15 mouse cellular contexts compared by ENCODE assay signal in the genomic region with DNA sequence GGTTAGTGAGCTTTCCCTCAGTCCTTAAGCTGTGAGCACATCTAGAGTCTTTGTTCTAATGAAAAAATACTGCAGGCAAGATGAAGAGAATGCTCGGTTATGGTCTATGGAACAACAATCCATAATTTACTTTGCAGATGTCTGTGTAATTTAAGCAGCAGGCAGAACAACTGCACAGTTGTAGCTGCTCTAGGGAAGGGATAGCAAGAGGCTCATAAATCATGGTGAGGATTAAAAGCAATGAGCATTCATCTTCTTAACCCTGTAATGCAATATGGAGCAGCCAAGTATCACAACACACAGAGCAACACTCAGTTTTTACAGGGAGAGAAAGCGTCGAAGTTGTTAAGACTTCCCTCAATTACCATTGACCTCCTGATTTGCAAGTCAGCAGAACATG.
DNase-seq lines count a peak whose midpoint lies in the region; ATAC-seq and TF ChIP-seq lines count a peak whose summit lies in the region.
"Had no signal": no experiment of that assay in that cellular context is flagged by ENCODE, and none has a peak within 500 bp of the region (broad histone marks: within the 10 kb centered on the region; RNA-seq: fewer than 3 reads in every experiment).

No protein-coding gene starts in this region.

- no peaks in the 10 kb centered on the region for H3K9me3 ChIP-seq in kidney, embryonic 15.5 days (replicated peaks)
- H3K9me3 ChIP-seq in hindbrain, embryonic 12.5 days (replicated peaks) = no peaks in the 10 kb centered on the region
- H3K9me3 ChIP-seq in limb, embryonic 14.5 days (ENCODE audit: control insufficient read depth, low read length) = no peaks in the 10 kb centered on the region
- H3K9me3 ChIP-seq: heart, embryonic 10.5 days had no signal

- no peak for DNase-seq in kidney, adult 2 months
- DNase-seq in embryo, embryonic 10.5 days (ENCODE audit: low spot score) = peak; percentile 49
- DNase-seq in limb, embryonic 14.5 days (ENCODE audit: low spot score) = peak; percentile 54
- DNase-seq in cerebellum, adult 11 months = no peak
- DNase-seq in adrenal gland, postnatal 36 days = no peak
- DNase-seq: adrenal gland, adult 2 months; cerebellum, adult 2 months; gastrocnemius, postnatal 14 days; kidney, postnatal 25 days; thymus, adult 2 months had no signal

- peak; percentile 99 for ATAC-seq in kidney, embryonic 15.5 days (replicated peaks; ENCODE audit: low FRiP score)
- ATAC-seq in hindbrain, embryonic 12.5 days (ENCODE audit: low FRiP score) = peak; percentile 89
- peak; percentile 74 for ATAC-seq in limb, embryonic 14.5 days (ENCODE audit: low FRiP score, low read depth)
- ATAC-seq: lung, postnatal 0 days had no signal

- no peaks in the 10 kb centered on the region for H3K27me3 ChIP-seq in kidney, embryonic 15.5 days
- no peaks in the 10 kb centered on the region for H3K27me3 ChIP-seq in kidney, adult 2 months (replicated peaks; ENCODE audit: control insufficient read depth, insufficient read depth, low read length)
- H3K27me3 ChIP-seq in hindbrain, embryonic 12.5 days = no peaks in the 10 kb centered on the region
- no peaks in the 10 kb centered on the region for H3K27me3 ChIP-seq in limb, embryonic 14.5 days (ENCODE audit: control insufficient read depth, insufficient read depth, low read length)

- H3K4me3 ChIP-seq in kidney, embryonic 15.5 days (replicated peaks) = no peak overlapping the region
- no peak overlapping the region for H3K4me3 ChIP-seq in kidney, adult 2 months (ENCODE audit: insufficient read depth, low read depth, low read length)
- no peak overlapping the region for H3K4me3 ChIP-seq in hindbrain, embryonic 12.5 days
- no peak overlapping the region for H3K4me3 ChIP-seq in limb, embryonic 14.5 days (replicated peaks; ENCODE audit: low read length)
- H3K4me3 ChIP-seq: heart, embryonic 10.5 days had no signal

- no peak for TF ChIP-seq POLR2A in kidney, adult 2 months (IDR thresholded peaks at IDR 0.05; ENCODE audit: low read depth, low read length)
- TF ChIP-seq POLR2A in limb, embryonic 14.5 days (IDR thresholded peaks at IDR 0.05; ENCODE audit: borderline replicate concordance, extremely low read depth, insufficient read depth, insufficient read length) = no peak

- no peak for TF ChIP-seq CTCF in kidney, adult 2 months (conservative IDR thresholded peaks at IDR 0.05; ENCODE audit: insufficient read depth, insufficient read length, low read depth, low read length)

- H3K4me1 ChIP-seq in kidney, embryonic 15.5 days = no peaks in the 10 kb centered on the region
- H3K4me1 ChIP-seq in kidney, adult 2 months (ENCODE audit: control insufficient read depth, insufficient read depth, low read length) = no peaks in the 10 kb centered on the region
- H3K4me1 ChIP-seq in hindbrain, embryonic 12.5 days = no peaks in the 10 kb centered on the region
- H3K4me1 ChIP-seq in limb, embryonic 14.5 days (ENCODE audit: control insufficient read depth, insufficient read depth, low read length) = no peaks in the 10 kb centered on the region
- H3K4me1 ChIP-seq: heart, embryonic 10.5 days had no signal

- no peak overlapping the region for H3K9ac ChIP-seq in kidney, embryonic 15.5 days
- no peak overlapping the region for H3K9ac ChIP-seq in hindbrain, embryonic 12.5 days
- H3K9ac ChIP-seq in limb, embryonic 14.5 days (ENCODE audit: low read depth, low read length, severe bottlenecking) = no peak overlapping the region
- H3K9ac ChIP-seq: liver, embryonic 14.5 days had no signal

- H3K27ac ChIP-seq in kidney, embryonic 15.5 days = no peak overlapping the region
- no peak overlapping the region for H3K27ac ChIP-seq in kidney, adult 2 months (ENCODE audit: insufficient read depth, low read depth, low read length)
- no peak overlapping the region for H3K27ac ChIP-seq in hindbrain, embryonic 12.5 days
- no peak overlapping the region for H3K27ac ChIP-seq in limb, embryonic 14.5 days (replicated peaks; ENCODE audit: low read depth, low read length)
- H3K27ac ChIP-seq: heart, embryonic 10.5 days; liver, embryonic 14.5 days had no signal

- no peak overlapping the region for H3K4me2 ChIP-seq in kidney, embryonic 15.5 days
- H3K4me2 ChIP-seq in hindbrain, embryonic 12.5 days (replicated peaks) = no peak overlapping the region
- H3K4me2 ChIP-seq in limb, embryonic 14.5 days (replicated peaks; ENCODE audit: low read depth, low read length, severe bottlenecking) = no peak overlapping the region

- 16% methylated on average over 3 of the region's 3 CpGs for WGBS in kidney, embryonic 15.5 days
- 14% methylated on average over 3 of the region's 3 CpGs for WGBS in kidney, adult 2 months
- 49% methylated on average over 3 of the region's 3 CpGs for WGBS in hindbrain, embryonic 12.5 days
- WGBS in limb, embryonic 14.5 days = 22% methylated on average over 3 of the region's 3 CpGs

- H3K36me3 ChIP-seq in kidney, embryonic 15.5 days = no peaks in the 10 kb centered on the region
- H3K36me3 ChIP-seq in kidney, adult 2 months (ENCODE audit: control insufficient read depth, insufficient read depth, low read length) = no peaks in the 10 kb centered on the region
- H3K36me3 ChIP-seq in hindbrain, embryonic 12.5 days = no peaks in the 10 kb centered on the region
- no peaks in the 10 kb centered on the region for H3K36me3 ChIP-seq in limb, embryonic 14.5 days (ENCODE audit: control insufficient read depth, insufficient read depth, low read length)
- H3K36me3 ChIP-seq: heart, embryonic 10.5 days had no signal

Comparison
In these comparisons a context has a peak if more than half of its experiments do, and no peak if none do; other contexts are left out.
1. DNase-seq: peak in embryo, embryonic 10.5 days (single experiment) and limb, embryonic 14.5 days (single experiment); none in kidney, adult 2 months (single experiment), cerebellum, adult 11 months (single experiment) and adrenal gland, postnatal 36 days (0 of 2).
2. Peak in every context shown above with its lines, with median percentiles within 50 percentile points of each other: ATAC-seq.